Mouse (Mus musculus) embryo, embryonic 9.5 days (tissue): ENCODE results near the gene Unc13b.

Experiments used
- DNase-seq: peaks from one replicate; pipeline ENCODE4 v3.0.0-alpha.2; 2017; ENCODE audit errors: extremely low spot score

Gene Unc13b

DNA sequence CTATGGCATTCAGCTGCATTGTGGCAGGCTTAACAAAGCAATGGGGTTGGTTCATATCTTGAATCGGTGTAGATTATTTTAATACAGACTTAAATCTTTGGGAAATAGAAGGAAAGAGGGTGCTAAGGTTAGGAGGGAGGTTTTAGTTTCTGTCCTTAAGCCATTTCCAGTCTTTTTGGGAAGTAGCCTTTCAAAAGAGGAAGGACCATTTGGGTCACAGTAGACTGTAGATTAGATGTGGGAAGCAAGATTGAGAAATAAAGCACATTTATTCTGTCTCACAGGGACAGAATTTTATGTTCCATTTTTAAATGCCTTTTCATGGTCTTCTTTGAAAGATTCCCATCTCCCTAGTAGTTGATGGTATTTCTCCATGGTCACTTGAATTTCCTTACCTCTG is 159.2 kb downstream of the Unc13b start:
- DNase-seq, result no peak

DNA sequence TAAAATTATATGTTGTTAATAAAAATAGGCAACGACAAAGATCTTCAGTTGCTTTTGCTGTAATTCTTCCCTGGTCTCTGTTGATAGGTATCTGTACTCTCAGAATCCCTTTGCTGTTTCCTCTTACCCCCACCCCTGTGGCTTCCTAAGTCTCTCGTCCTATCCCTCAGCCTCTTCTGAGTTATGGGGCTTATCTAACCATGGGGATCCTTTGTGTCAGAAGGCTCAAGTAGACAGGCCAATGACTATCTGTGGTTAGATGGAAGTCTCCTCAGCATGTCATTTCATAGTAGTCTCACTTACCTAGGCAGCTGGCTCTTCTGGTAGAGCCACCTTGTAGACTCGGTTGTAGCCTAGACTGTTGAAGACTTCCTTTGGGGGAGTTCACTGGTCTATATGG is 173.1 kb downstream of the Unc13b start:
- DNase-seq, result no peak

DNA sequence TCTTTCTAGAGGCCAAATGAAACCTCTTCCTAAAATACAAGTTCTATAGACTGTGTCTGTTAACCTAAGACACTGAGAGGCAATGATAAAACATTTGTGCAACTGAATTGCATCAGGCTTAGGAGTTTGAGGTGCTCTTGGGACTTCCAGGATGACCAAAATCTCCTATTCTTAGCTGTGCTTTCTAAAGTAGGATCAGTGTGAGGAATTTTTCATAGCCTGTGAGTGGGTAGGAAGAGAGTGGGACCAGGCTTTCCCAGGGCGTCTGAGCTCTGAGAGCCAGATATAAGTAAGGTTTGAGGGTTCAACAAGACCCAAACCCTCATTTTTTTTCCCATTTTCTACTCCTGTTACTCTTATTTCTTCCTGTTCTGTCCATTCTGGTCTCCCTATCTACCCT is 174.2 kb downstream of the Unc13b start:
- DNase-seq, result no peak

DNA sequence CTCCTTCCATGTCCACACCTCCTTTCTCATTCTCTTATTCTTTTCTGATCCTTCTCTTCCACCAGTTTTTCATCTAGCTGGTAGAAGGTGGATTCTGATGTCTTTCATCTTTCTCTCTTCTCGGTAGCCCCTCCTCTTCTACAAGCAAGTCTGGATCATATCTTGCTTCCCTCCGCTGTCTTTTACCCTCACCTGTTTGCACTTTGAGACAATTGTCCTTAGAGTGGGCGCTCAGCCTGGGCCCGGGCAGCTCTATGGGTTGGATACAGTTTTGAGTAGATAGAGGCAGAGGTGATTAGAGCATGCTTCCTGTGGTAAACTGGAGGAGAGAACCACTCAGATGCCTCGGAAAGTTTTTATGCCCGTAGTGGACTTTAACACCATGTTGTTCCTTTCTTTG is 174.7 kb downstream of the Unc13b start:
- DNase-seq, result no peak

DNA sequence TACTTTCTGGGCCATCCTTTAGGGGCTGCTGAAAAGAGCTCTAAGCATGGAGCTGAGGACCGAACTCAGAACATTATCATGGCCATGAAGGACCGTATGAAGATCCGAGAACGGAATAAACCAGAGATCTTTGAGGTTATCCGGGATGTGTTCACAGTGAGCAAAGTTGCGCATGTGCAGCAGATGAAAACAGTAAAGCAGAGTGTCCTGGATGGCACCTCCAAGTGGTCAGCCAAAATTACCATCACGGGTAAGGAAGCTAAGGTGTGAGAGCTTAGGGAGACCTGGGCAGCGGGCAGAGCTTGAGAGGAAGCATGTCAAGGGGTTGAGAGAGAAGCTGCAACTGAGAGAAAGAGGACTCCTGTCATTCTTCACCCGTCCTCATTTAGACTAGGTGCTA is 178.1 kb downstream of the Unc13b start:
- DNase-seq, result no peak

DNA sequence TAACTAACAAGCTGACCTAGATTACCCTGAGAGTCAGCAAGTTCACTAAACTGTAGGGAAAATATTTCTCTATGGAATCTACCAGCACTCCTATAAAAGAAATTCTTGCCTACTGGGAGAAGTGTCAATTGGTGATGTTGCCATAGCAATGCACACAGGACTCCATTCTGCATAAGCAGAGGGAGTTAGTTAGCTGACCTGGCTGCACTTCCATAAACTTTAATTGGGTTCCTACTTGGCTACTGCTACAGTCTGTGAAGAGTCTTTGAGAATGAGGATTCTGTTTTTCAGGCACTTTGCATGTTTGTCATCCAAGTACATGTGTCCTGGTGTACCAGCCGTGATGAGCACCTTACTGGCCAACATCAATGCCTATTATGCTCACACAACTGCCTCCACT is 182.0 kb downstream of the Unc13b start:
- no peak for DNase-seq

DNA sequence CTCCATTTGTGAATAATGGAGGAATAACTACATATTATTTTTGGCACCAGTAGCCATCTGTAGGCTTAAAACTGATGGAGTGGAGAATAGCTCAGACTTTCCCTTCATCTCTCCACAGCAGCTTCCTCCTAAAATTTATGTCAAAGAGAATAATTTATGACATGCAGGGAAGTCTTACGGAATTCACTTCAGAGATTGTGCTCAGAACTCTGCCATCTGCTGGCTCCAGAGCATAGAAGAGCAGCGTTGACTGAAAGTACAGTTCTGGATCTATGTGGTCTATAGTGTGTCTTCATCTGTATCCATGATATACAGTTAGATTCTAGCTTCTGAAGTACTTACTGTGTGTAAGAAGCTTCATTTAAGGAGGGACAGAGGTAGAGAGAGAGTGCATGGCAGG is 185.3 kb downstream of the Unc13b start:
- DNase-seq, result no peak

DNA sequence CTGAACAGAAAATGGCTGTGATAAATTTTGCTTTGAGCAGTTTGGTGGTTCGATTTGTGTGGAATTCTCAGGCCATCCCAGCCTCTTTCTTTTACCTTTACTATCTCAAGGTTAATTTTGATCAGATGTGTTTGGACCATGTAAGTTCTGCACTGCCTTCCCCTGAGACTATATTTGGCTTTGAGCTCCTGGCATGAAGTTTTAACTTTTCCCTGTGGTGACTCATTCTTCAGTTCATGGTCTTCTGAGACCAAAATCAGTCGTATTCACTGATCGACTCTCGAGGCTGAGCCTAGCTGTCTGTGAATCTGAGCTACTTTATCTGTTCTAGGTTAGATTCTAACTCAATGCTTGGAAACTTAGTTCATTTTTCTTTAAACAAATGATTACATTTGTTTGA is 187.0 kb downstream of the Unc13b start:
- no peak for DNase-seq

DNA sequence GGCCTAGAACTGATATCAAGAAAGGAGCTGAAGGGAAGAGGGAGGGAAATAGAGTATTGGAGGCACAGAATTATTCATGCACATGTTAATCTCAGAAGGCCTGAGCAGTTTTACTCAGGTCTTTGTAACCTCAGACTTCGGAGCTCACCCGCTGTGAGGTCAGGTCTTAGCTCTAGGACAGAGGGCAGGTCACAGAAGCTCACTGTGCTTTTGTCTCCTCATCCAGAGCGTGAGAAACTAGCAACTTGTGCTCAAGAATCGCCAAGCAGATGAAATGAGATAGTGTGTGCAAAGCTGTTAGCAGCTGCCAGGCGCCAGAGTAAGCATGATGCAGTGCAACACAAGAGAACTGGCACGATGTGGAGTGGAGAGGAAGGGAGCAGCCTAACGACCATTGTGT is 189.3 kb downstream of the Unc13b start:
- DNase-seq, result peak; percentile 19

DNA sequence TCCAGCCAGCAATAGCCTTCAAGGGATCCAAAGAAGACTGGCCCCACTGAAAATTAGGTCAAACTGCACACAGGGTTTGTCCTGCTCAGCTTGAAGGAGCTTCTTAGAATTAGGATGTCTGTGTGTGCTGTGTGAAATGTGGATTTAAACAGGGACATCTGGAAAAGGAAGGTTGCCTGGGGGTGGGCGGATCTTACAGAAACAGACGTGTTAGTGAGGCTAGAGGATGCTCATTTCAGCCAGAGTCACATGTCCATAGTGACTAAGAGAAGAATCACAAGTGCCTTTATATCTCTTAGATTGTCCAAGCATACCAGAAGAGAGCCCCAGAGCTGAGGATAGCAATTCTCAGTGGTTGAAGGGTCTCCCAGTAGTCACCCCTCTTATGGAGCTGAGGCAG is 190.2 kb downstream of the Unc13b start:
- DNase-seq, result no peak

DNA sequence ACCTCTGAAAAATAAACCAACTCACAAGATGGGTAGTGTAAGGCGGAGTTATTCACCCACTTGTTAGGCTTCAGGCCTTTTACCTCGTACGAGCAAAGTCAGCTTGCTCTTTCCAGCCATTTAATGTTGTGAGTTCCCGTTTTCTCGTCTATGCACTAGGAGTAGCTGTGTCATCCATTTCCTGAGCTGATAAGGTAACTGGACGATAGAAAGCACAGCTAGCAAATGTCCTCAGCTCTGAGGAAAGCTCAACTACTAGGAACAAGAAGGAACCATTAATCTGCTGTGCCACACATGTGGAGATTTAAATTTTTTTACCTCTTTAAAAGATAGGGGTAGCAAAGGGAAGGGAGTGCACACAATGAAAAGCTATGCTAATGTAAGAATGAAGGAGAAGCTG is 192.5 kb downstream of the Unc13b start:
- no peak for DNase-seq

DNA sequence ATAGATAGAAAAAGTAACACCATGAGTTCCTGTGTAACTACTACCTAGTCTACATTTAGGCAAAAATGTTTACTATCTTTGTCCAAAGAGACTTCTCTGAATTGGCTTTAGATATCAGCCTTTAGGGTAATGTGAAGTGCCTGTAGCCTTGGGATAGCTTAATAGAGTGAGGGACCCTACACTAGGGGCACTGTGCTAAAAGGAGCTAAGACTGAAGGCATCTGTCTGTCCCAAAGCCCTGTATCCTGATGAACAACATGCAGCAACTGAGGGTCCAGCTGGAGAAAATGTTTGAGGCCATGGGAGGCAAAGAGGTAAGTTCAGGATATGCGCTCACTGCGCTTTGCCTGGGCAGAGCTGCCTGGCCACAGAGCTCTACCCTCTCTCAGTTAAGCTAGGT is 198.3 kb downstream of the Unc13b start:
- DNase-seq, result no peak

DNA sequence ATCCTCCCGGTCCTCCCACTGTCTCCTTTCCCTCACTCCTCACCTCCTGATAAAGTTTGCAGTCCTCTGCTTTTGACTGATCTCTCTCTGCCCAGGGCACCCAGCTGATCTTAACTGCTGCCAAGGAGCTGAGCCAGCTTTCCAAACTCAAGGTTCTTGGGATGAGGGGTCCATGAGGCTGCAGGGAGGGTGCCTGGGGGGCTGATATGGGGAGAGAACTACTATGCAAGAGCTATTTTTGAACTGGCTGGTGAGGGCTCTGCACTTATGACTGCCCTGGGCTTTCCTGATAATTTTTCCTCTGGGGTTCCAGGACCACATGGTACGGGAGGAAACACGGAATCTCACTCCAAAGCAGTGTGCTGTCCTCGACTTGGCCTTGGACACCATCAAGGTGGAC is 199.8 kb downstream of the Unc13b start:
- DNase-seq, result no peak

DNA sequence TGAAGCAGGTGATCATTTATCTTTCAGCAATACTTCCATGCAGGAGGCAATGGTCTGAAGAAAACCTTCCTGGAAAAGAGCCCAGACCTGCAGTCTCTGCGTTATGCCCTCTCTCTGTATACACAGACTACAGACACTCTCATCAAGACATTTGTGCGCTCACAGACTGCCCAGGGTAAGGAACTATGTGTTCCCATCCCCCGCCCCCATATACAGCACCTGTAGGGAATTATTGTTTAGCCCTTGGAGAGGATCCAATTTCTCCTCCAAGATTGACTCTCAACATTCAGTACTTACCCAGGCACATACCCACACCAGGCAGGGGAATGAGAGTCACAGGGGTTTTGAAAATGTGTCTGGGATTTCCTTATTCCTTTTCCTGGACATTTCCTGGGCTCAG is 200.7 kb downstream of the Unc13b start:
- no peak for DNase-seq

DNA sequence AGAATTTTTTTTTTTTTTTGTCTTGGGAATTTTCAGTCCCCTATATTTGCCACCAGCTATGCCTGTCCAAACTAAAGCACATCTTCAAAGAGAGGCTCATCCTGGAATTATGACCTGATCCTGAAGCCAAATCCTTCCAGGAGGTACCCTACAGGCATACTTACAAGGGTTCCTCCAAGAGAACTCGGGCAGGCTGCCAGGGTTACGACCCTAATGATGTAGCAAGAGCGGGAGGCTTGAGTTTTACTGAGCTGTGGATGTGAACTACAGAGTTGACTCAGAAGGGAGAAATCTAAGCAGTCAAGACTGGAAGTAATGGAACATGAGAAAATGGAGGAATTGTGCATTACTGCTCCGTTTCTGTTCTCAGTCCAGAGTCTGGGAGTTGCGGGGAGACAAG is 201.3 kb downstream of the Unc13b start:
- no peak for DNase-seq

DNA sequence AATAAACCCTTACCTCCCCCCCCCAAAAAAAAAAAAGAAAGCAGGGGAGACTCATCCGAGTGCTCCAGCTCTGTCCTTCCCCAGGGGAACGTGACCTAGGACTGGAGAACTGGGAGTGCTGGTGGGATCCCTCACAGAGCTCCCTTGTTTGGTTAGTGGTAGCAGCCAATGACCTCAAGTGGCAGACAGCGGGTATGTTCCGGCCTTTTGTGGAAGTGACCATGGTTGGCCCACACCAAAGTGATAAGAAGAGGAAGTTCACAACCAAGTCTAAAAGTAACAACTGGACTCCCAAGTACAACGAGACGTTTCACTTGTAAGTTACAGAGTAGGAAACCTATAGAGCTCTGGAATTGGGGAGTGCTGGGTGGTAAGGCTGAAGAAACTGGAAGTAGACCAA is 204.1 kb downstream of the Unc13b start:
- no peak for DNase-seq

DNA sequence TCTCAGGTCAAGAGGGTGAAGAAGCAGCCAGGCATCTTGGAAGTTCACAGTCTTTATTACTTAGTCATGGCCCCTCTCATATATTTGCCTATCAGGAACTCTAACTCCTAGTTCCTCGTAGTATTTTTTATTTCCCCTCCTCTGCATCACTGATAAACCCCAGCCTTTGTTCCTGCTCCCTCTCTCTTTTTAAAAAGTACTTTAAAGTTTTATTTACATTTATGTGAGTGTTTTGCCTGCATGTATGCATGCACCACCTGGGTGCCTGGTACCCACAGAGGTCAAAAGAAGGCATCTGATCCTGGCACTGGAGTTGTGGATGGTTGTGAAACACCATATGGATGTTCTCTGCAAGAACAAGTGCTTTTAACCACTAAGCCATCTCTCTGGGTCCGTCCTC is 207.4 kb downstream of the Unc13b start:
- no peak for DNase-seq

DNA sequence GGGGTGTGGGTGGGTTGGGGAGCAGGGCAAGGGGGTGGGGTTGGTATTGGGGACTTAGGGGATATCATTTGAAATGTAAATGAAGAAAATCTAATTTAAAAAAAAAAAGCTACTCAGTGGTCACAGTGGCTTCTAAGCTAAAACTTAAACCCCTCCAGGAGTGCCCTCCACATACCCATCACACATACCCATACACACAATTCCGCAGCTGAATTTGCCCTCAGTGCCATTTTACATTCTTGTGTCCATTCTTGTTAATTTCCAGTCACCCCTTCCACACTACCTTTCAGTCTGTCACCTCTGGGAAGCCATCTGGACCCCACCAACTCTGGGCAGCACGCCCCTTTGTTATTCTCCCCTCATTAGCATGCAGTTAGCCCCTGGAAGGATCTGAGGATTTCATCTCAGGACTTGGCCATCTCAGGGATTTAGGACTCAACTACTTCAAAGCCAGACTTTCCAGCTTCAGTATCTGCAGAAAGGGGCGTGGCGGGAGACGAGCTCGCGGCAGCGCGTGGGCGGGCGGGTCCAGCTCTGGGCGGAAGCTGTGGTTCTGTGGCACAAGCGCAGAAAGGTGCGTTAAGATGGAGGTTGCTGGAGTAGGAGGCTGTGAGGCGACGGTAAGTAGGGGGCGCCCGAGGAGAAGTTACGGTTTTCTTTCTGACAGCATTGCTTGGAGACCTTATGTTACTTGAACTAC is 208.0 kb downstream of the Unc13b start, which contains the start of gene Atp8b5:
Gene Atp8b5, plus strand, starts transcription at position 537 of the 700 bp plus-strand sequence.
- DNase-seq, result peak; percentile 80

DNA sequence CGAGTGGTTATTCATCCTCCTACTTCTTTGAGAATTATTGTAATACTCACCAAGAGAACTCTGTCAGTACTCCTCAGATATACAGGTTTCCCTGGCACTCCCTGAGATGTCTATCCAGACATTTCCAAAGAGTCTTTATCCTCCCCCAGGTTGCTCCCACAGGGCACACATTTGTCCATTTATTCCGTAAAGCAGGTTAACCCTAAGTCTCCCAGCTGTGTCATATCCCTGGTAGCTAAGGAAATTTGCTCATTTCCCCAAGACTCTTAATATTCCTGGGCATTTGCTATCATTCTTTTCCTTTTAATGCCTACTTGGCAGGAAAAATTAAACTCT is 208.5 kb downstream of the Unc13b start:
- DNase-seq, result no peak

DNA sequence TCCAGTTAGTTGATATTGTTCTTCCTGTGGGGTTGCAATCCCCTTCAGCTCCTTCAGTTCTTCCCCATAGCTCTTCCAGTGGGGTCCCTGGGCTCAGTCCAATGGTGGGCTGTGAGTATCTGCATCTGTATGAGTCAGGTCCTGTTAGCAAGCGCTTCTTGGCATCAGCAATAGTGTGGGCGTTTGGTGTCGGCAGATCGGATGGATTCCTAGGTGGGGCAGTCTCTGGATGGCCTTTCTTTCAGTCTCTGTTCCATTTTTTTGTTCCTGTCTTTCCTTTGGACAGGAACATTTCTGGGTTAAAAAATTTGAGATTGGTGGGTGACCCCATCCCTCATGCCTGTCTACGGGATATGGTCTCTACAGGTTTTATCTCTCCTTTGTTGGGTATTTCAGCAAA is 226.7 kb downstream of the Unc13b start:
- DNase-seq, result no peak

DNA sequence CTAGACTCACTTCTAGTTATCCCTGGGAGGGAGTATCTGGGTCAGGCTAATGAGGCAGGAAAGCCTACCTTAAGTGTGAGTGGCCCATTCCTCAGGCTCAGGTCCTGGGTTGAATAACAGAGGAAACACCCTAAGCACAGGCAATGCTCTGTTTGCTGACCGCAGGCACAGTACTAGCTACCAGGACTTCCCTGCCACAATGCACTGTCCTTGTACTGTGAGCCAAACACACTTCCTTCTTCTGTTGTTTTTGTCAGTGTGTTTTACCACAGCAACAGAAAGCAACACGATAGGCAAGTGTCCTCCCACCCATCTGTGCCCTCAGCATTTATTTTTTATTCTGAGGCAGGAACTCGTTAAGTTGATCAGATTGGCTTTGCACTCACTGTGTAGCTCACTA is 228.6 kb downstream of the Unc13b start:
- DNase-seq, result no peak

DNA sequence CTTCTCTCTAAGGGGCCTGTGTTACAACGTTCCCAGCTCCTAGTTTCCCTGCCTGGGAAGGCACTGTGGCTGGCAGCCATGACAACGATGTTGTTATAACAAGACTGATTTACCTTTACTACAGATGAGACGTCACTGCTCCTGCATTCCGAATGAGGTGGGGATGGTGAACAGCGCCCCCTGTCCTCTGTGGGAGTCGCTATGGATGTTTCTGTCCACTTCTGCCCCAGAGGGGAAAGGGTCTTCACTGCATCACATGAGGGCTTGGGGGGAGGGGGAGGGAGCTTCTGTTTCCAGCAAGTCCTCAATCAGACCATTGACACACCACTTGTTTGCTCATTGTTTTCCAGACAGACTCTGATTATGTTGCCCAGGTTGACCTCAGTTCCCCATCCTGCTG is 235.2 kb downstream of the Unc13b start:
- DNase-seq, result peak; percentile 22

DNA sequence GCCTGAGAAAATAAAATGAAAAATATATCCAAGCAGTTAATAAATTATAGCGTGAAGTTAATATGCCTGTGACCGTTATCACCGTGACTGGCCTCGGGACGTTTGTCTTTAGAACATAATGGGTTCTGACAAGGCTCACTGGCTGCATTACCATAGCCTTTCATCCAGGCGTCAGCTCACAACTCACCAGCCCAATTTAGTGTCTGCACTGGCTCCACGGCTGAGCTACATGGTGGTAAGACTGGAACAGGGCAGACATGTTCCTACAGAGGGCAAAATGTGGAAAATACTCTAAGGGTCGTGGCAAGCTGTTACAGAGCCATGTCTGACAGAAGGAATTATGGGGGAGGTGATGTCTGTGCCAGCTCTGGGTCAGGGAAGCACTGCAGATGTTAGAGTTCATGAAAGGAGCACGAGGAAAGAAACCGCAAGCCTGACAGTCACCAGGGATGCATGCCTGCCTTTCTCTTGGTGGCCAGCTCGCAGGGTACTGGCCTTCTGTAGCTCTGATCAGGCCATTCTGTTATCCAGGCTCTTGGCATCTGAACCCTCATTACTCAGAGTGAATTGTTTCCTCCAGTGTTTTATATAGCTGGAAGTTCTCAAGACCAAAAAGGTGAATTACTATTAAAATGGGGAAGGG is 251.1 kb downstream of the Unc13b start:
- DNase-seq, result peak; percentile 15
